Mouse (Mus musculus) small intestine, adult 2 months (tissue): Measurements from ENCODE around the gene Zdhhc18.

Experiments
- CTCF ChIP-seq: fragments of 200-500 bp; IDR thresholded peaks from 2 replicates; pipeline ENCODE4 v1.5.1; 2012; ENCODE audit warnings: low read depth, mild to moderate bottlenecking, control low read depth, inconsistent platforms, low read length, moderate library complexity, mixed read lengths; ENCODE audit not compliant: insufficient replicate concordance, insufficient read length; ENCODE audit errors: extremely low read depth
- POLR2A ChIP-seq: fragments of 200-500 bp; IDR thresholded peaks from 2 replicates; pipeline ENCODE4 v1.6.1; 2012; ENCODE audit warnings: low read depth, mild to moderate bottlenecking, control low read depth, inconsistent platforms, low read length, moderate library complexity

DNA sequence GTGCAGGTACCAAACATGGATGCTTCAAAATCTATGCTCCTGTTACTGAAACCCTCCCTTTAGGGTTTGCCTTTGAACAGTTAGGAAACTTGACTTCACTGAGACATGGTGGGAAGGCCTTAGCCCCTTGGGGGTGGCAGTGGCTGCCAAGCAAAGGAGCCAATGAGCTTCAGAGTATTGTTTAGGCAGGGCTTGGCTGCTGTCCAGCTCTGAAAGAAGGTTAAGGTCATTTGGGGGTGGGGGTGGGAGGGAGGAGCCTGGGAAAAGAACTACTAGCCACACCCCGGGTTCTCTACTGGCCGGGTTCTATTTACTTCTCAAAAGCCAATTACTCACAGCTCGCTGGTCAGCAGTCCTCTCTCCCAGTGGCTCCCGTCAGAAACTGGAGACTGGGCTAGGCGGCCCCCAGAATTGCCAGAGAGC lies 25.7 kb upstream of the Zdhhc18 start:
- TF ChIP-seq CTCF: no peak
- no peak for TF ChIP-seq POLR2A
